Mouse (Mus musculus) forebrain, embryonic 14.5 days (tissue): Measurements from ENCODE around the gene Tbk1. TPM values are rescaled to one million over a fixed set of nuclear protein-coding genes. Genes with fewer than 3 reads are reported as not detected.

Experiments used
- ATAC-seq: fragments of 200-750 bp; cut with Nextera tagmentation; 2 replicates; pipeline ENCODE4 v1.8.0; 2017; ENCODE audit warnings: mild to moderate bottlenecking, moderate library complexity
- DNase-seq: peaks from one replicate; pipeline ENCODE4 v3.0.0-alpha.2; 2015; ENCODE audit warnings: low spot score
- H3K27ac ChIP-seq: fragments of 300-500 bp; sonication (generic); 2 replicates; pipeline ENCODE4 v1.5.1; 2014; ENCODE audit warnings: low read depth, mild to moderate bottlenecking, control low read depth, low read length, moderate library complexity
- H3K27me3 ChIP-seq: fragments of 300-500 bp; sonication (generic); replicated peaks from 2 replicates; pipeline ENCODE4 v1.6.1; 2014; ENCODE audit warnings: low read length, control low read depth, mixed read lengths; ENCODE audit not compliant: control insufficient read depth, insufficient read depth
- H3K36me3 ChIP-seq: fragments of 300-500 bp; sonication (generic); 2 replicates; pipeline ENCODE4 v1.6.1; 2014; ENCODE audit warnings: low read length, control low read depth; ENCODE audit not compliant: control insufficient read depth, insufficient read depth
- H3K4me1 ChIP-seq: fragments of 300-500 bp; sonication (generic); 2 replicates; pipeline ENCODE4 v1.6.1; 2014; ENCODE audit warnings: antibody characterized with exemption, low read length, control low read depth; ENCODE audit not compliant: control insufficient read depth, insufficient read depth
- H3K4me2 ChIP-seq: fragments of 300-500 bp; sonication (generic); 2 replicates; pipeline ENCODE4 v1.6.1; 2014; ENCODE audit warnings: mild to moderate bottlenecking, control low read depth, low read length
- H3K4me3 ChIP-seq: fragments of 300-500 bp; sonication (generic); 2 replicates; pipeline ENCODE4 v1.5.1; 2014; ENCODE audit warnings: low read depth, low read length, control low read depth
- H3K9ac ChIP-seq: fragments of 300-500 bp; sonication (generic); 2 replicates; pipeline ENCODE4 v1.6.1; 2014; ENCODE audit warnings: mild to moderate bottlenecking, low read length, control low read depth, moderate library complexity
- H3K9me3 ChIP-seq: fragments of 300-500 bp; sonication (generic); replicated peaks from 2 replicates; pipeline ENCODE4 v1.6.1; 2016; ENCODE audit warnings: low read length, control low read depth, mixed read lengths; ENCODE audit not compliant: control insufficient read depth
- WGBS: fragments of 180-500 bp; shearing (Covaris S2); extraction: QIAGEN DNeasy Blood & Tissue Kit; methylation state at CpG from one replicate; pipeline ENCODE4 v1.1.7; 2014; 5-methylcytosine and 5-hydroxymethylcytosine counted together
- polyA plus RNA-seq: library from polyadenylated mRNA; unstranded; fragments of >200 nt; fragmentation: Nextera tagmentation; extraction: Ambion mirVana; gene quantifications from 2 replicates; pipeline ENCODE4 v1.2.1, GENCODE M21; 2014

The Tbk1 gene
- polyA plus RNA-seq, 1 experiment from 2014 or later, result 34.7 TPM

DNA sequence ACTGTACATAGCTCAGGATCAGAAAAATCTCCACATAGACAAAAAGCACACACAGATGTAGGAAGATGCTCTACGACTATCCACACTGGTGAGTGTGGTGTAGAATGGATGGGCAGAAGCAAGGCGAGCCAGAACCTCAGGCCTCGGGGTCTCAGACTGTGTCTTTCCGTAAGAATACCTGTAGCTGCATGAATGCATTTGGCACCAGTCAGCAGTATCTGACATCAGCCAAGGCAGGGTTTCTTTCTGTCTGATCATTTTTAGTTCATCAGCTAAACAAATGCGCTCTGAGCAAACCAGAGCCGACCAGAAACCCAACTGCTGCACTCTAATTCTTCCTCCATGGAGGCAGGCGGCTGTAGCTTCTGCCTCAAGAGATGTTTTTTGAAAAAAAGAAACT lies 18.1 kb downstream of the Tbk1 start:
- H3K4me2 ChIP-seq, result peak overlapping the region; percentile 44
- H3K36me3 ChIP-seq, result peaks cover 53% of the 10 kb centered on the region
- no peaks in the 10 kb centered on the region for H3K27me3 ChIP-seq
- no peak overlapping the region for H3K27ac ChIP-seq
- peaks cover 9% of the 10 kb centered on the region for H3K4me1 ChIP-seq
- no peak for DNase-seq
- H3K9me3 ChIP-seq, result no peaks in the 10 kb centered on the region
- H3K4me3 ChIP-seq, result no peak overlapping the region
- WGBS, result 47% methylated on average over 7 of the region's 7 CpGs
- H3K9ac ChIP-seq, result no peak overlapping the region; the same call in 1 of the 2 replicates
- no peak for ATAC-seq

DNA sequence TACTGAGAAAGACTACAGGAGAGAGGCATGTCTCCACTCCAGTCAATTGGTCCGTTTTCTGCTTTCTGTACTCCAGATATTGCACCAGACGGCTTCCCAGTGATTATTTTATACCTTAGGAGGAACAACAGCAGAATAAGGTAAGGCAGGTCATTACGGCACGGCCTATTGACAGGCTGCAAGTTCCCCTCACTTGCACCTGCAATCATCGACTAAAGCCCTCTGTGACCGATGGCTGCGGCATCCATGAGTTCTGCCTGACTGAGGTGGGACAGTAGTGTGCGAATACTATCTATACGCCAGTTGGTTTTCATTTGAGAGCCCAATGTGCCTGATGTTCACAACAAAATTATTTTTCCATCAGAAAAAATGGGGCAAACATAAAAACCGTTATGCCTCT lies 18.6 kb downstream of the Tbk1 start:
- Histone ChIP-seq H3K36me3 (peaks cover 57% of the 10 kb centered on the region), H3K27me3 (no peaks in the 10 kb centered on the region), H3K4me2 (no peak overlapping the region), H3K27ac (no peak overlapping the region), H3K9me3 (no peaks in the 10 kb centered on the region), H3K9ac (no peak overlapping the region), H3K4me3 (no peak overlapping the region), H3K4me1 (peaks cover 9% of the 10 kb centered on the region)
- DNase-seq, result no peak
- no peak for ATAC-seq
- WGBS, result 94% methylated on average over 10 of the region's 10 CpGs

DNA sequence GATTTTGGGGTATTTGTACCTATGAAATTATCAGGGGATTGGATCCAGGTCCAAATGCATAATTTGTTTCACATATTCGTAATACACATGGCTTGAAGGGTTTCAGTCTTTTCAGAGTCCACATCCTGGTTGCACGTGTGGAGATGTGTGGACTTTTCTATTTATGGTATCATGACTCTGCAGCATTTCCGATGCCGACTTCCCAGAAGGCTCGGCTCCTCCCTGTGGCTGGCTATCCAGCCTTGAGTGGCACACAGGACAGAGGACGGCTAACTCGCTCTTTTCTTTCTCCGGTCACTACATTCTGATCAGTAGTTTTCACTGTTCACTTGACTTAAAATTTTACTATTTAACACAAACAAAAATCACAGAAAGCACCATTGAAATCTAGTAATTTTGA lies 22.1 kb downstream of the Tbk1 start:
- no peak overlapping the region for H3K9ac ChIP-seq
- H3K4me2 ChIP-seq, result no peak overlapping the region
- H3K4me1 ChIP-seq, result peaks cover 8% of the 10 kb centered on the region
- H3K27ac ChIP-seq, result no peak overlapping the region
- DNase-seq (no peak), ATAC-seq (no peak)
- H3K27me3 ChIP-seq, result no peaks in the 10 kb centered on the region
- no peaks in the 10 kb centered on the region for H3K9me3 ChIP-seq
- 94% methylated on average over 8 of the region's 8 CpGs for WGBS
- H3K36me3 ChIP-seq, result peaks cover 57% of the 10 kb centered on the region
- no peak overlapping the region for H3K4me3 ChIP-seq

DNA sequence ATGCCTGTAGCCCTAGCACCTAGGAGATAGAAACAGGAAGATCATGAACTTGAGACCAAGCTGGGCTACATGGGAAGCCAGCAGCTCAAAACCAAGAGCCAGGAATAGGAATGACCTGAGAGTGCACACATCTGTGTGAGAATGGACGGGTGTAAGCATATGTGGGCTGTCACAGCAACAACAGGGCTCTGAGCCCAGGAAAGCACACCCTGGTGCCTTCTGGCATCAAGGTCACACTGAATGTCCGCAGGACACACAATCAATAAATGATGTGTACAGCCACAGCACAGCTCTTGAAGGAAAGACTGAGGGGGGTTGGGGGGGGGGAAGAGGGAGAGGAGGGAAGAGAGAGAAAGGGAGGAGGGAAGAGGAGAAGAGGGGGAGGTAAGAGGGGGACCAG lies 28.4 kb downstream of the Tbk1 start:
- WGBS, result 77% methylated on average over 2 of the region's 2 CpGs
- Histone ChIP-seq H3K4me1 (no peaks in the 10 kb centered on the region), H3K9me3 (no peaks in the 10 kb centered on the region), H3K9ac (no peak overlapping the region), H3K27me3 (no peaks in the 10 kb centered on the region), H3K27ac (no peak overlapping the region), H3K4me3 (no peak overlapping the region), H3K36me3 (peaks cover 83% of the 10 kb centered on the region), H3K4me2 (no peak overlapping the region)
- no peak for ATAC-seq
- no peak for DNase-seq

DNA sequence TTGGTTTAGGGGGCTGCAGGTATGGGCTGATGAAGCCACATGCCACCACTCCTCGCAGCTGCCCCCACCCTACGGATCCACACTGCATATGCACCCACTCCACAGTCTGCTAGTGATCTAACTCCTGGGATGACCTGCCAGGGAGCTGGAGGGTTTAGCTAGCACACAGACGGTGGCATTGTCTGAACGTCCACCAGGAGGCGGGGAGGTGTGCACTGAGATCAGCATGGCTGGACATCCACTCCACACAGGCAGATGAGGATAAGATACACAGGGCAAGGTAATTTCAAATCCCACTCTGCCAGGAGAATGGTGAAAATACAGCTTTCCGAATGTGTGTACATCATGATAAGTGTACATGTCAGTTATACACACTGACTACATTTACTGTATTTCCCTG lies 30.3 kb downstream of the Tbk1 start:
- no peaks in the 10 kb centered on the region for H3K4me1 ChIP-seq
- H3K9me3 ChIP-seq, result no peaks in the 10 kb centered on the region
- DNase-seq (no peak), ATAC-seq (no peak)
- WGBS, result 79% methylated on average over 6 of the region's 6 CpGs
- no peaks in the 10 kb centered on the region for H3K27me3 ChIP-seq
- peaks cover 90% of the 10 kb centered on the region for H3K36me3 ChIP-seq
- no peak overlapping the region for H3K9ac ChIP-seq
- H3K4me2 ChIP-seq, result no peak overlapping the region
- H3K27ac ChIP-seq, result no peak overlapping the region
- no peak overlapping the region for H3K4me3 ChIP-seq

DNA sequence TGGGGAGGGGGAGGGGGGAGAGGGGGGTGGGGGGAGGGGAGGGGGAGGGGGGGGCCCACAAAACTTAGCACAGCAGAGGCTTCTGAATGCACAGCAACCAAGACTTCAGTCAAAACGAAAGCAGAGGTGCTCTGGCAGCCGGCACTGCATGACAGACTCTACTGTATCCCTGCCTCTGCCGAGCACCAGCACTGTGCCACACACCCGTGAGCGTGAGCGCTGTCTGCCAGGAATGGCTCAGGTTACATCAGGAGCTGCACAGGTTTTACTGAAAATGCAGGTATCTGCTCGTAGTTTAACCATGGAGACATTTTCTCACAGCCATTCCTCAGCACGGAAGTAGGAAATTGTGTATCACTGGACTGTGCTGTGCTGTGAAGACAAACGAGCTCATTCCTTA lies 36.3 kb downstream of the Tbk1 start:
- ATAC-seq, result no peak
- DNase-seq, result no peak
- WGBS, result 89% methylated on average over 9 of the region's 9 CpGs
- Histone ChIP-seq H3K4me2 (no peak overlapping the region), H3K27me3 (no peaks in the 10 kb centered on the region), H3K9me3 (no peaks in the 10 kb centered on the region), H3K36me3 (peaks cover 72% of the 10 kb centered on the region), H3K4me1 (no peaks in the 10 kb centered on the region), H3K27ac (no peak overlapping the region), H3K4me3 (no peak overlapping the region), H3K9ac (no peak overlapping the region)

DNA sequence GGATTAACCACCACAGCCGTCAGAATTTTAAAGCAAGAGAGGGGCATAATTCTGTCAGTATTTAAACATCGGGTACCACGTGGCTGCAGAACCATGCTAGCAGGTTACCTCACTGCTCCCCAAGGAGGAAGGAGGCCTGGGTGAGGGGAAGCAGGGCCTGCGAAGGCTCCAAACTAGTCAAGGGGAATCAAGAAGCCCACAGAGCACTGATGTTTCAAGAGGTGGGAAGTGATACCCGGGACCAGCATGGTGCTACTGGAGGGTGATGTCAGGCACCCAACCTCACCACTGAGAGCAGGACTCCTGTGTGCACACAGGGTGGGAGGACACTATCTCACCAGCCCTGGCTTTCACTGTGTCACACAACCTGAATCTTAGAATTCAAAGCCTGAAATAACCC lies 36.9 kb downstream of the Tbk1 start:
- peaks cover 70% of the 10 kb centered on the region for H3K36me3 ChIP-seq
- H3K27me3 ChIP-seq, result no peaks in the 10 kb centered on the region
- no peak overlapping the region for H3K9ac ChIP-seq
- ATAC-seq (no peak), DNase-seq (no peak)
- no peak overlapping the region for H3K27ac ChIP-seq
- H3K4me2 ChIP-seq, result no peak overlapping the region
- 90% methylated on average over 5 of the region's 5 CpGs for WGBS
- no peaks in the 10 kb centered on the region for H3K4me1 ChIP-seq
- H3K4me3 ChIP-seq, result no peak overlapping the region
- H3K9me3 ChIP-seq, result no peaks in the 10 kb centered on the region

DNA sequence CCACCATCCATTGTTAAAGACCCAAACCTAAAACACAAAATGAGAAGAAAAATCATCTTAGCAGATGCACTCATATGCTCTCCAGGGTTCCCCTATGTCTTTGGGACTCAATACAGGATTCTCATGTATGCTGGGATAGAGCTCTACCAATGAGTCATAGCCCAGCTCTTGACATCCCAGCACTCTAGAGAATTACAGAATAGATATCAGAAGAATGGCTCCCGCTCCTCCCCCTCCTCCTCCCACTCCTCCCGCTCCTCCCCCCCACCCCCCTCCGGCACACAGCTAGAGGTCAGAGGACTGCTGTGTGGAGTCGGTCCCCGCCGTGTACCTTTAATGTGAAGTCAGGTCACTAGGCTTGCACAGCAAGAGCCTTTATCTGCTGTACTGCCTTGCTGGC lies 39.4 kb downstream of the Tbk1 start:
- Histone ChIP-seq H3K9ac (no peak overlapping the region), H3K9me3 (no peaks in the 10 kb centered on the region), H3K4me3 (no peak overlapping the region), H3K4me1 (no peaks in the 10 kb centered on the region), H3K27ac (no peak overlapping the region), H3K27me3 (no peaks in the 10 kb centered on the region), H3K36me3 (peaks cover 46% of the 10 kb centered on the region), H3K4me2 (no peak overlapping the region)
- ATAC-seq (no peak), DNase-seq (no peak)
- 82% methylated on average over 6 of the region's 6 CpGs for WGBS

DNA sequence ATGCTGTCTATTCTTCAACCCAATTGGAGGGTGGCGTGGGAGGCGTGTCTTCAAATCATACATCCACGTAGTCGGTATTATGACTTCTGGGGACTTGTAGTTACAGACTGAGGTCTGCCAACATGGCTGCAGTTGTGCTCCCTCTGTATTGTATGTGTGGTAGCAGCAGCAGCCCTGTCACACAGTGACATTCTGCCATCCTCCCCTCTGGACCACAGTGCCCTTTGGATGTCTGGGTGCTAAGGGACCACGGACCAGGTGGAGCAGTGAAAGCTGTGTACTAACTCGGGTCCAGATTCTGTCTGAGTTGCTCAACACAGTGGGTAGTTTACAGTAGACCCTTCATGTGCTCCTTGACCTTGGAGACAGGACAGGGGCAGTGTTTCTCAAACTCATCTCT lies 43.0 kb downstream of the Tbk1 start:
- ATAC-seq (no peak), DNase-seq (no peak)
- Histone ChIP-seq H3K9ac (no peak overlapping the region), H3K9me3 (no peaks in the 10 kb centered on the region), H3K4me2 (no peak overlapping the region), H3K27me3 (no peaks in the 10 kb centered on the region), H3K4me3 (no peak overlapping the region), H3K27ac (no peak overlapping the region), H3K4me1 (no peaks in the 10 kb centered on the region), H3K36me3 (peaks cover 18% of the 10 kb centered on the region; the same call in 1 of the 2 replicates)
- 95% methylated on average over 6 of the region's 6 CpGs for WGBS
